Mouse (Mus musculus): ENCODE measurements at regions not wholly inside any gene's neighbourhood (a gene's known extent, or its start where the extent isn't known, plus 50 kb on each side); places are given as distances from the start of the nearest gene placed in this dataset.

GRCm38 (mm10) chr4:149844971-149845370 is 70.9 kb upstream of the Slc25a33 start:
- no peak for DNase-seq (ENCODE audit: low spot score in 2 of 2)

GRCm38 (mm10) chr4:149843736-149844135 is 69.7 kb upstream of the Slc25a33 start:
- no peak for DNase-seq (ENCODE audit: low spot score in 2 of 2)

DNA sequence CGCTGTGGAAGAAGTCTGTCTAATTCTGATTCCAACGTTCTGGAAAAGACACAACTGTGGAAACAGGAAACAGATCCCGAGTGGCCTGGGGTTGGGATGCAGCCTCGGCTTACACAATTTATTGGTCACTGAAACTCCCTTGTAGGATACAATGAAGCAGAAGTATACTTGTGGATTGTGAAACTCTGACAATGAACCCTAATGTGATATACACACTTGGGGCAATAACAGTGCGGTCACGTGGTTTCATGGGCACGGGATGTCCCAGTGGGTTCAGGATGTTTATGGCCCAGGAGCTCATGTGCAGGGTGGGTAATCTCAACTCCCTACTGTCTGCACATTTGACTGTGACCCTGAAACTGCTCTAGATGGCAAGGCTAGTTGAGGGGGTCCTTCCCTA is 68.8 kb upstream of the Slc25a33 start:
- DNase-seq (ENCODE audit: low spot score in 2 of 2): no peak

DNA sequence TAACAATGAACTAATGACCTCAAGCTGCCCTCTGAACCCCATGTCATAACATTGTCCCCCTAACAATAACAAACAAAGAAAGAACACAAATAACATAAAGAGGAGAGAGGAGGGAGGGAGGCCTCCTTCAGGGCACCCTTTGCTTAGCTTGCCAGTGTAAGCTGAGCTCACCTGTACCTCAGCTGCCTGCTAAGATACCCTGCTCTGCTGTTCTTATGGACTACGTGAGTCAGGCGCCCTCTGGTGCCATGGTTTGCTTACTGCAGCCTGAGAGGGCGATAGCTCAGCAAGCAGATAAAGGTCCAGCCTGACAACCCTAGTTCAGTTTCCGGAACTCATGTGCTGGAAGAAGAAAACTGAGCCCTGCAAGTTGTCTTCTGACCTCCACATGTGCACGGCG is 67.8 kb upstream of the Slc25a33 start:
- peak in 1 of 2 experiments; percentile 46 for DNase-seq (ENCODE audit: low spot score in 2 of 2)

DNA sequence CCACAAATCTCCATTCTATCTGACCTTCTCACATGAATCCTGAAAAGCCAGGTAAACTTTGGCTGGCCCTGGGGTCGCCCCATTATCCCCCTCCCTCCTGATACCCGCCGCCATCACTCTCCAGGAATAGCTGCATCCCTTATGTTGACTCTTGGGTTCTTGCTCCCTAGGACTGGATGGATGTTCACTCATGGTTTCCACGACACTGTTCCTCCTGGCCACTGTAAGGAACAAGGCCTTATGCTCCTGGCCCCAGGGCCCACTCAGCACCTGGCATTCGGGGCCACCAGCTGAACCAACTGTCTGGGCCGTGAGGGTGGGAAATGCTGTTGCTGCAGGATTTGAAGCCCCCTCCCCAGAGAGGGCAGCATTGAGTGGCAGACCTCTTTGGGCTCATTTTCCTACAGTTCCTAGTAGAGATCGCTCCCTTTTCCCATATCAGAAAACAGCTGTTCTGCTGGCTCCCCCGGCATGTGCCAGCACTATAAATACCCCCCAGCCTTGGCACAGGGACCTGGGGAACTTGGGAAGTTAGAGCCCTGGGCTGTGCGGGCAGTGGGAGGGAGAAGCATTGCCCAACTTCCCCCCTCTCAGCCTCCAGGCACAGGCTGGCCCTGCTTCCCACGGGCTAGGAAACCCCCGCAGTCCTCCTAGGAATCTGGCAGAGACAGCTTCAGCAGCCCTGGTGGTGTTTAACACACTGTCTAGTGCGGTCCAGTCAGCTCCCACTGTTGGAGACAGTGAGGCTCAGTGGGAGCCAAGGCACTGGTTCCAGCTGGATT is 66.6 kb upstream of the Slc25a33 start:
- peak in 1 of 2 experiments; percentile 66 for DNase-seq (ENCODE audit: low spot score in 2 of 2)

- peak; percentile 45 to 50 for DNase-seq (ENCODE audit: low spot score in 2 of 2)
Observed at GRCm38 (mm10) chr4:149838682-149839081, 64.6 kb upstream of the Slc25a33 start.

- DNase-seq (ENCODE audit: low spot score in 2 of 2): no peak
Observed at GRCm38 (mm10) chr4:149834646-149835156, 60.6 kb upstream of the Slc25a33 start.

DNA sequence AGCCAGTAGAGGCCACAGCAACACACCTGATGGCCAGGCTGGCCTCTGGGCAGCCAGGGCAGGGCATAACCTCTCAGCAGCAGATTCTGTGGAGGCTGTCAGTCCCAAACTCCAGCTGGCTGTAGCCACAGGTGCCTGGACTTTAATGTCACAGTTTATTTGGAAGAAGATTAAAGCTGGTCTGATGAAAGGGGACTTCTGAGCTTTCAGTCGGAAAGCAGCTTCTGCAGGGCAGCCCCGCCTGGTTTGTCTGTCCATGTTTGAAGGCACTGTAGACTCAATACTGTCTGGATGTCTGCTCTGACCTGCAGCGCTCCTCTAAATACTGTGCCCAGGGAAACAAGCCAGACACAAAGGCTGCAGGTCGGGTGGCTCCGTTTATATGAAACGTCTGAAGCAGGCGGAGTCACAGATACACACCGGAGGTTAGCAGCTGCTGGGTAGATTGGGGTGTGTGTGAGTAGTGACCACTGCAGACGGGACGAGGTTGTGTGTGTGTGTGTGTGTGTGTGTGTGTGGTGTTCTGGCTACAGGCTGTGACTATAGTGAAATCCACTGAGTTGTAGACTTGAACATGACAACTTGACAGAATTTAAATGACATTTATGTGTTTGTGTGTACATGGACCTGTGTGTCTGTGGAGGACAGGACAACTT is 58.5 kb upstream of the Slc25a33 start:
- DNase-seq (ENCODE audit: low spot score in 2 of 2): no peak

DNA sequence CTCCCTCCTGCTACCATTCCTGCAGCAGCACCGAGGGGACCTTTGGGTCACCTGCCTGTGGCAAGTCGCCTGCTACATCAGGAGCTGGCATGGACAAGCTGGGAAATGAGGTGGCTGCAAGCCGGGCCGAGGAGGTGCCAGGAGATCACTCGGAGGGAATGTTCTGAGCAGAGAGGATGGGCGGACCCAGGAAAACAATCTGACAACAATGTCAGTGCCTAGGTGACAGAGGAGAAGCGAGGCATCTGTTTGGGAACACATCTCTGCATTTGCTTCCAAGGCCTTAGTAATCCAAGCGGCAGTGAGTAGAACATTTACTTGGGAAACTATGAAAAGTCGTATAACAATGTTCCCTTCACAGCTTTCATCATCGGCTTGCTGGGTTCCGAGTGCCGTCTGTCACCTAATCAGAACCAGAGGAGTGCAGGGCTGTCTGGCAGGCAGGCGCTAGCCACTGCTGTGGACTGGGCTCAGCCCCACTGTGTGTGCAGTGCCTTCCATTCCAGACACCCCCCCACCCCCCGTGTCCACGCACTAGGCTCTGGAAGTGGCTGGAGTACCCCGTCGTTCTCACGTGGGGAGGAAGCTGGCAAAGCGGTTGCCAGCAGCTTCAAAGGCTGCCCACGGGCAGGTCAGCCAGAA is 56.6 kb upstream of the Slc25a33 start:
- peak in 1 of 2 experiments; percentile 38 for DNase-seq (ENCODE audit: low spot score in 2 of 2)

- no peak for DNase-seq (ENCODE audit: low spot score in 2 of 2)
Observed at GRCm38 (mm10) chr4:149829964-149830363, 55.9 kb upstream of the Slc25a33 start.

GRCm38 (mm10) chr4:149827784-149828183 is 53.7 kb upstream of the Slc25a33 start:
- DNase-seq (ENCODE audit: low spot score in 2 of 2): no peak
